Comparison of ENCODE assay signal across 21 mouse cellular contexts in the genomic region with DNA sequence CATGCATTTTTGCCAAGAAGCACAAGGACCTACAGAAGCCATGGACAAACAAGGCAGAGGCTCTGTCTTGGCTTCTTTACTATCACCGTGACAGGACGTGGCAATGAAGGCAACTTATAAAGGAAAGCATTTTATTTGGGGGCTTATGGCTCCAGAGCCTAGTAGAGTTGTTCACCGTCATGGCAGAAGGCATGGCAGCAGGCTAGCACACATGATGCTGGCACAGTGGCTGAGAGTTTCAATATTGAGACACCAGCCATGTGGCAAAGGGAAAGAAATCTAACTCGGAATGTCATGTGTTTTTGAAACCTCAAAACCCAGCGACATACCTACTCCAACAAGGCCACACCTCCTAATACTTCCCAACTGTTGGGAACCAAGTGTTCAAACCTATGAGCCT.
"Had no signal": no experiment of that assay in that cellular context is flagged by ENCODE, and none has a peak within 500 bp of the region (broad histone marks: within the 10 kb centered on the region; RNA-seq: fewer than 3 reads in every experiment).

No protein-coding gene starts in this region.

- H3K27ac ChIP-seq: kidney, postnatal 0 days; limb, embryonic 12.5 days; limb, embryonic 15.5 days; liver, embryonic 14.5 days; midbrain, embryonic 10.5 days; midbrain, embryonic 13.5 days; neural tube, embryonic 13.5 days; stomach, postnatal 0 days had no signal

- H3K4me1 ChIP-seq: limb, embryonic 12.5 days; megakaryocyte, embryonic 14.5 days; midbrain, embryonic 10.5 days had no signal

- DNase-seq: kidney, postnatal 25 days; left cerebral cortex, postnatal 4 days; liver, postnatal 0 days; lung, embryonic 14.5 days; lung, postnatal 36 days; thymus, adult 2 months; thymus, postnatal 14 days; thymus, postnatal 4 days had no signal

- H3K9ac ChIP-seq: limb, embryonic 12.5 days; limb, embryonic 15.5 days; liver, embryonic 14.5 days; liver, postnatal 0 days; lung, embryonic 14.5 days; midbrain, embryonic 13.5 days; neural tube, embryonic 13.5 days had no signal

- H3K9me3 ChIP-seq: limb, embryonic 12.5 days; limb, embryonic 15.5 days; megakaryocyte, embryonic 14.5 days; midbrain, embryonic 10.5 days; midbrain, embryonic 13.5 days; neural tube, embryonic 13.5 days had no signal

- H3K4me2 ChIP-seq: limb, embryonic 12.5 days; limb, embryonic 15.5 days; liver, embryonic 11.5 days; lung, embryonic 14.5 days; midbrain, embryonic 13.5 days; neural tube, embryonic 13.5 days had no signal

- H3K27me3 ChIP-seq: limb, embryonic 12.5 days; limb, embryonic 15.5 days; megakaryocyte, embryonic 14.5 days; midbrain, embryonic 13.5 days; neural tube, embryonic 13.5 days had no signal

- H3K4me3 ChIP-seq: limb, embryonic 12.5 days; limb, embryonic 15.5 days; megakaryocyte, embryonic 14.5 days; midbrain, embryonic 10.5 days; midbrain, embryonic 13.5 days; myocyte; neural tube, embryonic 13.5 days had no signal

- ATAC-seq: liver, postnatal 0 days; lung, postnatal 0 days; midbrain, embryonic 13.5 days; midbrain, embryonic 16.5 days had no signal

- H3K36me3 ChIP-seq: limb, embryonic 12.5 days; limb, embryonic 15.5 days; midbrain, embryonic 10.5 days; midbrain, embryonic 13.5 days; neural tube, embryonic 13.5 days had no signal
